Mouse (Mus musculus): ENCODE measurements at regions not wholly inside any gene's neighbourhood (a gene's known extent, or its start where the extent isn't known, plus 50 kb on each side); places are given as distances from the start of the nearest gene placed in this dataset.
A peak's percentile ranks its signal among the peaks of the same experiment; 100 is the strongest.

DNA sequence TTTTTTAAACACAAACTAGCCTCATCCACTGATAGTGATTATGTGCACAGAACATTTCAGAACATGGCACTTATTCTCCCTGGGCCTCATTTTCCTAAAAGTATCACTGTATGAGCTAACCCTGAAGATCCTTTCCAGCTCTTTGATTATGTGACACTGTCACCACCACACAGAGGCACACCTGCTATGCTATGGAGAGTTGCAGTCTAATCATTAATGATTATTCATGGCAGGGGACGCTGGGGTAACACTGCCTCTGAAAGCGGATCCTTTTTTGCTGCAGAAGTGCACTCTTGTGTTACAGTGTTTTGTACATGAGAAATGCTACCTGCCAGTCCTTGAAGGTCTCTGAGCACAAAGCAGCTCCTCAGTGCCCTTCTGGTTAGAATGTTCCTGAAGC lies 615.3 kb upstream of the Fbxo33 start:
- DNase-seq: no peak
- intact Hi-C loops (cut with DNase I): no loop called here

DNA sequence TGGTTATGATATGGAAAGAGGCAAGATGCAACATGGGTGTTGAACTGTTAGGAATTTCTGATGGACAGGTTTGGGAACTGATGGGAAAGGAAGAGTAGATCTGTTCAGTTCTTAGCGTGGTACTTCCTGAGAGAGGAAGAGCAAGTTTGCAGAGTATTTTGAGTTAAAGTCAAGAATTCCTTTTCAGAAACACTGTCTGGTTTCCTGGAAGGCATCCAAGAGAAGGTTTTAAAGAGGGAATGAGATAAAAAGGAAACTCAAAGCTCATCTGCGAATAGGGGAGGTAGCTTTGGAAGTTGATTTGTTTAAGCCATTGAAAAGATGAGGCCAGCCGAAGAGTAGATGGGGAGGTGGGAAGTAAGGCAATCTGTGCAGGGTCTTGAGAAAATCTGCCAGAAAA lies 603.4 kb upstream of the Fbxo33 start:
- intact Hi-C loops (cut with DNase I): no loop called here
- no peak for DNase-seq

- intact Hi-C loops (cut with DNase I): no loop called here
- DNase-seq: peak; percentile 42
Measured at GRCm38 (mm10) chr12:59822435-59822834, 602.9 kb upstream of the Fbxo33 start.

- intact Hi-C loops (cut with DNase I): no loop called here
- DNase-seq: no peak
Measured at GRCm38 (mm10) chr12:59821698-59822097, 602.2 kb upstream of the Fbxo33 start.

DNA sequence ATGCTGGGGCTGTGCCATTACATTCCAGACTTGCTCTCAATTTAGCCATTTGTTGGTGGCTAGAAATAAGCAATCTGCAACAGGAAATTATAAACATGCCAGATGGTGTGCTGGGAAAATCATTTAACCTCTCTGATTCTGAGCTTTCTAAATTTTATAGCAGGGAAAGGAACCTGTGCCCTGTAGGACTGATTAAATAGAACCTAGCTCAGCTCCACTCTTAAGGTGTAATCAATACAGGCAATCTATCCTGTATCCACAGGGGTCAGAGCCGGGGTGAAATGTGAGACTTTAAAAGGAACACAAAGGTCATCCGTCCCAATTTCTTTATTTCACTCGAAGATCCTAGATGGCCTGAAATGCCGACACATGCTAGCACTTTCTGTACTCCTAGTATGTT lies 596.4 kb upstream of the Fbxo33 start:
- intact Hi-C loops (cut with DNase I): no loop called here
- DNase-seq: no peak

- no peak for DNase-seq
- intact Hi-C loops (cut with DNase I): no loop called here
Measured at GRCm38 (mm10) chr12:59814356-59814755, 594.8 kb upstream of the Fbxo33 start.

- intact Hi-C loops (cut with DNase I): no loop called here
- DNase-seq: no peak
Measured at GRCm38 (mm10) chr12:59809224-59809623, 589.7 kb upstream of the Fbxo33 start.

DNA sequence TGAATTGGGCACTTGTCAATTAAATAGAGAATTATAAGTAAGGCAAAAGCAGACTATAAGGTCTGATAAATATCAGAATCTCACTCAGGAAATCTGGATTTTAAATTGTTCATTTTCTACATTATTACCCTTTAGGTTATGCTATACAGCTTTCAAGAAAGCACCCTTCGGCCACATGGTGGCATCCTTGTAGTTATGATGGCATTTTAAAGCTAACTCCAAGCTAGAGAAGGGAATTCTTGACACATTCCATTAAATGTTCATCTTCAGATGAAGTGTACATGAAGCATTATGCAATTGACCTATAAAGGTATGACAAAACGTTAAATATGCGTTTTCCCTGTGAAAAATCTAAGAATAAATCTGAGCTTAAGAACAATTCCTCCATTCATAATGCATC lies 578.5 kb upstream of the Fbxo33 start:
- peak; percentile 46 for DNase-seq
- intact Hi-C loops (cut with DNase I): loop anchor here (10.0 kb wide), 2 partner anchors 413 to 1727 kb away; partner anchors contain the start of gene Lrfn5

DNA sequence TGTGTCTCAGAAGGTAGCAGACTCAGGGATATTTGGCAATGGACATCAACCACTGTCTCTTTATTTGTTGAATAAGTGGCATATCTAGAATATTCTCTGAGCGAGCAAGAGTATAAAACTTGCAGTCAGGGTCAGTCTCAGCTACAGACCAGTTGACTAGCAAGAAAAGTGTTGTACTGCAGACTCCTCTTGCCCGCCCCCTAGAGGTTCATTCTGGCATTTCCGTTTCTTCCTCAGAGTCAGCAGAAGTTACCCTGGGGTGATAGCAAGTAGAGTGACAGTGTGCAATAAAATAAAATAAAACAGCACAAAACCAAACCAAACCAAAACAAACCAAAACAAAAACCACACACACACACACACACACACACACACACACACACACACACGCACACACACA lies 571.9 kb upstream of the Fbxo33 start:
- no peak for DNase-seq
- intact Hi-C loops (cut with DNase I): loop anchor here (10.0 kb wide), 2 partner anchors 407 to 1733 kb away; partner anchors contain the start of gene Lrfn5

DNA sequence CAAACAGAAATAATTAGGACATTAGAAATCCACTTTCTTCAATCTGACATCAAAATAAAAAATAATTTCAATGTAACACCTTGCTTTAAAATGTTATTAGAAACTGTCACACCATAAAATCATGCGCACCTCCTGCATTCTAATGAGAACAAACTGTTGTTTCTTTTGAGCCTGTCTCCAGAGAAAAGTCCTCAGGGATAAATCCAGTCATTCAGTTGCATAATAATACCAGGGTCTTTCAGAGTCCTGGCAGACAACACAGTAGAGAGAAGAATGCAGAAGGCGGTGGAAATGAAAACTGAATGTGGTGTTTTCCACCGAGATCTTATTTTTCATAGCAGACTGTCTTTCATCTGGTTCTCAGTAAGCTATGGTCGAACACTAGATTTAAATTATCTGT lies 567.3 kb upstream of the Fbxo33 start:
- intact Hi-C loops (cut with DNase I): no loop called here
- no peak for DNase-seq

- intact Hi-C loops (cut with DNase I): no loop called here
- no peak for DNase-seq
Measured at GRCm38 (mm10) chr12:59770980-59771379, 551.5 kb upstream of the Fbxo33 start.

DNA sequence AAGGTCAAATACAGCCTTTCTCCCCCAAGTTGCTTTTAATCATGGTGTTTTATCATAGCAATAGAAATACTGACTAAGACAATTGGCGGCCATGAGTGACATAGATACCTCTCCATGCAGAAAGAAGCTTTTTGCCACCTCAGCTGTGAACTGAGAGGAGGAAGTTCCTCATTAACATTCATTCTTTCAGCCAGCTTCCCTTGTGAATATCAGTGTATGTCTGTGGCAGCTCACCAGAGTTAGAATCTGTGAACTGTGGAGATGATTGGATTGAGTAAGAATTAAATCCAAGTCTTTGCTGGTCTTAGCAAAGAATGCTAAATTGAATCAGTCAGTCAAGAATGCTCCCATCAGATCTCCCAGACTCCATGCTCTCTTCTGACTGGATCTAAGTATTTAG lies 542.7 kb upstream of the Fbxo33 start:
- intact Hi-C loops (cut with DNase I): no loop called here
- no peak for DNase-seq

- DNase-seq: no peak
- intact Hi-C loops (cut with DNase I): no loop called here
Measured at GRCm38 (mm10) chr12:59744768-59745167, 525.2 kb upstream of the Fbxo33 start.

GRCm38 (mm10) chr12:59743211-59743610 lies 523.7 kb upstream of the Fbxo33 start:
- DNase-seq: no peak
- intact Hi-C loops (cut with DNase I): no loop called here

DNA sequence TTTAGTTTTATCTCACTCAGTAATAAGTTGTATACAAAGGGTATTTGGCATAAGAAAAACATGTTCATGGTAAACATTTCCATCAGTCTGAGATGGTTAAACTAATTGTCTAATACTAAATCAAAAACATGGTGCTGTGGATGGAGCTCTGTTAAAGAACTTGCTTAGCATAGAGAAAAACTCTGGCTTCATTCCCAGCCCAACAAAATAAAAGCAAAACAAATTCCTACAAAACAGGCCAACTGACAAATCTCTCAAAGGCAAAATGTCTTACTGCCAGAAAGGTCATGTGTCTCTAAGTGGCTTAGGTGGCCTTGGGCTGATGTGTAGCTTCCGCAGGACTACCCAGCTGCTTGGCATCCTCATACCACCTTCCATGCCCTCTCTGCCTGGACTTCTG lies 505.4 kb upstream of the Fbxo33 start:
- DNase-seq: no peak
- intact Hi-C loops (cut with DNase I): no loop called here

DNA sequence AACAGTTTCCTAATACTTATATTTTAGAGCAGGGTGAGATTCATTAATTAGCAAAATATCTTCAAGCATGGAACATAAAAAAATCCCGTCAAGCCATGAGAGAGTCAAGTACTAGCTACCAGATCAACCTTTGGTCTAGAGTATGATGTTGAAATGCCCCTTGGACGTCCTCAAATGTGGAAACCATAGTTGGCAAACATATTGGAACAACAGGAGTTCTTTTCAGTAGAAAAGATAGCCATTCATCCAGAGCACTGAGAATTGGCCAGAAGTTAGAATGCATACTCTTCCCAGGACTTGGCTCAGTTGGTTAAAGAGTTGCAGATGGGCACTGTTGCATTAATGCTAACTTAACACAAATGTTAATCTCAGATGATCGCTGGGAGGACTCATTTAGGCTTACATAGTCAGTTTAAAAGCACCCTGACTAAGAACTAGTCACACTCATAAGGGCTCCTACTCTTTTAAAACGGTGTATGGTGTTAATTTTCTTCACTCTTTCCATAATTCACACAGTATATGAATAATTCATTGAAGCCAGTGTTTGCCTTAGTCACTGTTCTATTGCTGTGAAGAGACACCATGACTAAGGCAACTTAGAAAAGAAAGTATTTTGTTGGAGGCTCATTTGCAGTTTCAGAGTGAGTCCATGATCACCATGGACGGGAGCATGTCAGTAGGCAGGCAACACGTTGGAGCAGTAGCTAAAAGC lies 503.1 kb upstream of the Fbxo33 start:
- intact Hi-C loops (cut with DNase I): no loop called here
- DNase-seq: no peak

DNA sequence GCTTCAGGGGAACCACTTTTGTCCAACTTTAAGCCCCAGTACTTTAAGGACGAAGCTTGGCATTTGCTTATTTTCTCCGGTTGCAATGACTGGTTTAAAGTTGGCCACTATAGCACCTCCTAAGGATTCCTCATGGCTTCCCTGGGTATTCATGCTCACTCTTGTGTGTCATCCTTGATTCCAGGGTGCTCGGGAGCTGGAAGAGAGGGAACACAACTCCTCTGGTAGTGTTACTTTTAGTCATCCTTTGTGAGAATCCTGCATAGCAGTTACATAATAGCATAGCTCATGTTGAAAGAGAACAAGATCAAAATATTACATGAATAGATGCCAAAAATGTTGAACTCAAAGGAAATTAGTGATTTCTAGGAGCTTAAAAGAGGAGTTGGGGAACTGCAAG lies 493.7 kb upstream of the Fbxo33 start:
- no peak for DNase-seq
- intact Hi-C loops (cut with DNase I): no loop called here

DNA sequence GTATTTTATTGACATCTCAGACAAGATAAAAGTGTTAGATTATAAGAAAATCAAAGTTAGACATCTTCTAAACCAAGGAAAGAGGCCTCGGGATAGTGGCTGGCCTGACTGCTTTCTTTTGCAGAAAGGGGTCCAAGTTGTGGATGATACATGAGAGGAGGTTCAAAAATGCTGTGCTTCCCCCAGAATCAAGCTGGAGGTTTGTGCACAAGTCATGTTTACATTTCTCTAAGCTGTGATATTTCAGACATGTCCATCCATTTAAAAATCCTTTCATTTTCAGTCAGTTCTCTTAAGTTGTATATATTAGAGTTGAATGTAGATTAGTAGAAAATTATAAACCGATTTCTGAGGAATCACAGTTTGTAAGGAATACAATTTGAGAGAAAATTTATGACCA lies 463.7 kb upstream of the Fbxo33 start:
- intact Hi-C loops (cut with DNase I): no loop called here
- DNase-seq: no peak

DNA sequence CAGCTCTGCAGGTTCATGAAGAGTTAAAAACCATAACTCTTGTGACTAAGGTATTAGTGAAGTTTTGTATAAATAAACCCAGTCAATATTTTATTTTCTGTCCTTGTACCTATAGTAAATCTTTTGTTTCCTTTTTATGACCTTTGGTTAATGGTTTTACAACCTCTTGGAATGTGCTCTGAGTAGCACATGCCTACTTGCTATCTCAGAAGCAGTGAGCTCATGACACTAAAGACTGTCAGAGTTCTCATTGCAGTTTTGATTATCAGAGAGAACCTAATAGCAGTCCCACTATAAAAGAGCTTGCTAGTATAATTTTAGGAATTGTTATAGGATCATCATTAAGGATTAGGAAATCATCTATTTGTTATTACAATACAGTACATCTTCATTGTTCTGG lies 443.6 kb upstream of the Fbxo33 start:
- intact Hi-C loops (cut with DNase I): no loop called here
- DNase-seq: no peak

DNA sequence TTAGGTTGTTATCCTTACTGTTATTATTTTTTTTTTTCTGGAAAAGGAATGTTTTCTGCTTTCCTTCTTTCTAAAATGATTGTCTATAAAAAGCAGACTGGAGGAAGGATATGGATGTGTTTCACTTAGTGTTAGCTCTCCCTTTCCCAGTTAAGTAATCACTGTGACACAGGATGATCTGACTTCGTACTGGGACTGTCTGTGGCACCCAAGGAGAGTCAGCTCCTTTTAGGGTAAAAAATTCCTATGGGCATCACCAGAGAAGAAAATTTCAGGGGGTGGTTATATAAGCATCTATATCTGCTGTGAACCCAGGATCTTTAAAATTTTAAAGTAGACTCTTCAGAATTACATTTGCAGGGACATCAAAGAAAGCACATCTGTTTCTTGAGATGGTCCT lies 411.2 kb upstream of the Fbxo33 start:
- intact Hi-C loops (cut with DNase I): no loop called here
- DNase-seq: no peak

DNA sequence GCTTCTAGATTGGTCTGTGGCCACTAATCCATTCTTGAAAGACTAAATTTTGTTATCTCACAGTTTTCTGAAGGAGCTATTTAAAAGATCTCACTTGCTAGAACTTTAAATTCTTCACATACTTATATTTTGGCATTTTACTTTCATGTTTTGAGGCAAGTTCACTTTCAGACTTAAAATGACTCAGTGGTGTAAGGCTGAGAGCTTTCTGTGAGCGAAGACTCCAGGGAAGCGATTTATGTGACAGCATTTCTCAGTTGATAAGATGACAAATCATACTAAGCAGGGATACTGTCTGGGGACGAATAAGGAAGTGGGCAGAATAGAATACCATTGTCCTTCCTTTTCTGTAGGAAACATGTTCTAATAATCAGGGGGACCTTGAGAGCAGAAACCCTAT lies 403.6 kb upstream of the Fbxo33 start:
- no peak for DNase-seq
- intact Hi-C loops (cut with DNase I): no loop called here

DNA sequence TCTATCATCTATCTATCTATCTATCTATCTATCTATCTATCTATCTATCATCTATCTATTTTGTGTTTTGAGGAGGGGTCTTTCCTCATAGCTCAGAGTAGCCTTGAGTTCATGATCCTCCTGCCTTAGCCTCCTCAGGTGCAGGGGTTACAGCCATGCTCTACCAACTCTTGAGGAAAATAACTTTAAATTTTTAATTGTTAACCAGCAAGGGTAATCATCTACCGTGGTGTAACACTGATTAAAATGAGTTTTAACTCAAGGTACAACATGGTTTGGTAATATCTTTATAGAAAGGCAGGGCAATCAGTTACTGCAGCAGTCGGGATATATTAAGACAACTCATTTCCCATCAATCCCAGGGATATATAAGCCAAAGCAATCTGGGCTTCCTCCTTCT lies 401.6 kb upstream of the Fbxo33 start:
- intact Hi-C loops (cut with DNase I): no loop called here
- DNase-seq: no peak

GRCm38 (mm10) chr12:59620340-59620739 lies 400.8 kb upstream of the Fbxo33 start:
- intact Hi-C loops (cut with DNase I): no loop called here
- DNase-seq: no peak

Measured in left cerebral cortex, postnatal 4 days (tissue).